Mouse (Mus musculus): ENCODE results near the gene Ccdc141.

DNA sequence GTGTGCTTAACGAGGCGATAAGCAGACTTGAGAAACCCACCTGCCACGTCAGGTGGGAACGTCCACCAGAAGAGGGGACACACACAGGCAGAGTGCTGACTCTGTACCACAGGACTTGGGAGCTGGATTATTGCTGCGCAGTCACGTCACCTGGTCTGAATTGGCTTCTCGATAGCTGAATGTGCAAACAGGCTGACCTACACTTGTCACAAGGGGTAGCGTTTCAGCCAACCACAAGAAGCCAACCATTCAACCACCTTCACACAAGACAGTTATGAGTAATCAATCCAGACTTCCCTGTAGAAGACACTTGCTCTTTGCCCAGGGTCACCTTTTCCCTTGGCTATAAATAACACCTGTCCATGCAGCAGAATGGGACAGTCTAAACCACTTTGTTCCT is 56.6 kb downstream of the Ccdc141 start:
- no peak for TF ChIP-seq CTCF (IDR thresholded peaks at IDR 0.05; ENCODE audit: low read depth, low read length)
- no peak for TF ChIP-seq POLR2A (IDR thresholded peaks at IDR 0.05; ENCODE audit: borderline replicate concordance, low read depth, low read length)
